Mouse (Mus musculus): ENCODE data around the gene Zfp11. TPM values are rescaled to one million over a fixed set of nuclear protein-coding genes. Genes with fewer than 3 reads are reported as not detected.
"Not testable (repeated sequence)": the region's sequence is repeated elsewhere in the genome, so short reads cannot be mapped to it uniquely, and the experiment has no call there.

Gene Zfp11
- polyA plus RNA-seq (2015; fragmentation: Nextera tagmentation; extraction: Ambion mirVana), result 7.5 and 8.7 TPM in 2 replicates

- Histone ChIP-seq H3K9ac (peak within 1 kb of the TSS; percentile 93), H3K4me2 (peak within 1 kb of the TSS; percentile 90), H3K36me3 (no peaks in the 10 kb centered on the region), H3K27ac (replicated peaks) (0 out of 2 replicates have a peak within 1 kb of the TSS, but pooled peaks have one; percentile 29), H3K27me3 (no peaks in the 10 kb centered on the region), H3K4me1 (replicated peaks) (peaks cover 13% of the 10 kb centered on the region), H3K4me3 (peak within 1 kb of the TSS; percentile 82), H3K9me3 (0 out of 2 replicates have a peak, but pooled peaks cover 2% of the 10 kb centered on the region)
- 1% methylated on average over 23 of the region's 23 CpGs for WGBS
- peak; percentile 83 for ATAC-seq (ENCODE audit: low read depth)
Measured at GRCm38 (mm10) chr5:129670036-129670458, at the start of gene Zfp11. Gene Zfp11, minus strand, starts transcription at chr5:129670099.

DNA sequence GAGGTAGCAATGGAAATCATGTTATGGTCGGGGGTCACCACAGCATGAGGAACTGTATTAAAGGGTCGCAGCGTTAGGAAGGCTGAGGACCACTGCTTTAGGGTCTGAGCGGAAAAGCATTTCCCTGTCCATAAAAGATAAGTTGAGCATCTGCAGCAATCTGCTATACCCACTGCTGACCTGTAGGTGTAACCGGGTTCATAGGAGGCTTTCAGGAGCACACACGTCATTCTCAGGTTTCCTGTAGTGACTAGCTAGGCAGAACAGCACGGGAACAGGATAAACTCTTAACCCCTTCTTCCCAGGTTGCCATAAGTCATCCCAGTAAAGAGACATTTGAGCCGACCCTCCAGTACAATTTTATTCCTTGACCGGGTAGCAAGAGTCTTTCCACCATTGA is 47.1 kb upstream of the Zfp11 start:
- ATAC-seq (ENCODE audit: low read depth), result no peak
- Histone ChIP-seq H3K9me3 (no peaks in the 10 kb centered on the region), H3K27me3 (no peaks in the 10 kb centered on the region), H3K9ac (no peak overlapping the region), H3K4me3 (no peak overlapping the region), H3K27ac (replicated peaks) (no peak overlapping the region), H3K36me3 (peaks cover 35% of the 10 kb centered on the region), H3K4me2 (no peak overlapping the region), H3K4me1 (replicated peaks) (peaks cover 9% of the 10 kb centered on the region)
- WGBS, result 87% methylated on average over 9 of the region's 9 CpGs

DNA sequence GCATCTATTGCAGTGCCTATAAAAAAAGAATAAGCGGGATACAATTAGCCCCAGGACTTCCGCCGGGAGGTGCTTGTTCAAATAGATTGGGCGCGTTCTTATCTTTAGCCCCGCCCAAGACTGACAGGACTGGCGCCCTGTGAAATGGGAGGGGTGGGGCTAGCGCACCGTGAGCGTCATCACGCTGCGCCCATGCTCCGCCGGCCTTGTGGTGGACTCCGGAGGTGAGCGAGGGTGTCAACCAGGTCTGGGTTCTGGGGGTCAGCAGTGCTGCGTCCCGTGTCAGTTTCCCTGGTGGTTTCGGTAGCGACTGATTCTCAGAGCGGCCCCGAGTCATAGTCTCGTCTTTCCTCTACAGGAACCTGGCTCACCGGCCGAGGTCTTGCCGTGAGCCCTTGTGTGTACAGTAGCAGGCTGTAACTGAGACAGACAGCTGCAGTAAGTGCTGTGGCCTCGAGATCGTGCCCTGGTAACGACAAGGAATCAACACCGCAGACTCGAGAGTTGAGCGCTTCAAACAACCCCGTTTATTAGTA is 45.5 kb upstream of the Zfp11 start, which contains the start of gene Mrps17:
TSS of gene Mrps17 (plus strand) at position 172 of the 536 bp plus-strand sequence.
- Histone ChIP-seq H3K27ac (replicated peaks) (peak within 1 kb of the TSS; percentile 62; the same call in 1 of the 2 replicates), H3K27me3 (no peaks in the 10 kb centered on the region), H3K36me3 (peaks cover 35% of the 10 kb centered on the region), H3K9ac (peak within 1 kb of the TSS; percentile 82), H3K4me2 (peak within 1 kb of the TSS; percentile 89), H3K9me3 (no peaks in the 10 kb centered on the region), H3K4me3 (peak within 1 kb of the TSS; percentile 70), H3K4me1 (replicated peaks) (peaks cover 9% of the 10 kb centered on the region)
- ATAC-seq (ENCODE audit: low read depth), result peak; percentile 97
- under 1% methylated on average over 33 of the region's 33 CpGs for WGBS

DNA sequence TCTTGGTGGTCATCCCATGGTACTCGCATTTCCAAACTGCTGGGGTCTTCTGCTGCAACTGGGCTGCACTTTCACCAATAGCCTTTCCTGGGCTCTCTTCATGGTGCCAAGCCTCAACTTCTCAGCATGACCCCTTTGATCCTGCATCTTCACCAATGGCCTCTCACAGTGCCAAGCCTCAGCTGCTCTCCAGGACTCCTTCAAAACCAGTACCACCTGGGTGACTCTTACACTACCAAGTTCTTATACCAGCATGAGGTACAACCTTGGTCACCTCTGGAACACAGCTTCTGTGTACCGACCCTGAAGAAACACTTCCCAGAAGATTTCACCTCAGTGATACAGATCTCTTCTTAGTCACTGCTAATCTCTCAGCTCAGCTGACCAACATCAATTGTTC is 38.5 kb upstream of the Zfp11 start, which contains the start of gene Sept14:
TSS of gene Sept14 (minus strand) at position 101 of the 400 bp plus-strand sequence.
- 67% methylated on average over 2 of the region's 2 CpGs for WGBS

DNA sequence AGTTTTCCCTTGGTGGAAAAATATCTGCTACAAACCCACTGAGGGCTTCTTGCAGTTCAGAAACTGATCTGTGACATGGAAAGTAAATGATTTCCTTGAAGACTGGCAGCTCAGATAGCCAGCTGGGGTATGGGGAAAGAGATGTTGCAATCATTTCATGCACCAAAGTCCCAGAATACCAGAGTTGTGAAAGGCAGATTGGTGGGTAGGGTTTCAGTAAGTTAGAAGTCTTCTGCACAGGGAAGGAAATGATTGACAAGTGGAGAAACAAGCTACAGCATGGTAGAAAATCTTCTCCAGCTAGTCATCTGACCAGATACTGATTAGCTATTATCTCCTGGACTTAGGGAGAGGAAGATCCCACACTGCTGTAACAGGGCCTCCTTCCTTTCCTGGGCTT is 33.5 kb upstream of the Zfp11 start:
- Histone ChIP-seq H3K9me3 (no peaks in the 10 kb centered on the region), H3K27ac (replicated peaks) (no peak overlapping the region), H3K9ac (no peak overlapping the region)

More for the DNA sequence above, 38.5 kb upstream of the Zfp11 start, which contains the start of gene Sept14:
- no peak for ATAC-seq (ENCODE audit: low read depth)
- no peak within 1 kb of the TSS for H3K4me3 ChIP-seq
- no peaks in the 10 kb centered on the region for H3K4me1 ChIP-seq (replicated peaks)
- no peaks in the 10 kb centered on the region for H3K9me3 ChIP-seq
- no peaks in the 10 kb centered on the region; the same call in 1 of the 2 replicates for H3K27me3 ChIP-seq
- no peak within 1 kb of the TSS for H3K4me2 ChIP-seq
- no peaks in the 10 kb centered on the region for H3K36me3 ChIP-seq
- H3K27ac ChIP-seq (replicated peaks), result no peak within 1 kb of the TSS
- H3K9ac ChIP-seq, result no peak within 1 kb of the TSS

GRCm38 (mm10) chr5:129701706-129702105 is 31.8 kb upstream of the Zfp11 start:
- peaks cover 6% of the 10 kb centered on the region for H3K27me3 ChIP-seq
- H3K9ac ChIP-seq, result no peak overlapping the region
- no peaks in the 10 kb centered on the region for H3K36me3 ChIP-seq
- no peak for ATAC-seq (ENCODE audit: low read depth)
- H3K4me1 ChIP-seq (replicated peaks), result no peaks in the 10 kb centered on the region
- WGBS, result 73% methylated on average over 1 of the region's 1 CpGs
- no peak overlapping the region for H3K27ac ChIP-seq (replicated peaks)
- no peak overlapping the region for H3K4me2 ChIP-seq
- no peak overlapping the region for H3K4me3 ChIP-seq
- H3K9me3 ChIP-seq, result no peaks in the 10 kb centered on the region

More for the DNA sequence above, 33.5 kb upstream of the Zfp11 start:
- H3K4me3 ChIP-seq, result no peak overlapping the region
- H3K27me3 ChIP-seq, result peaks cover 6% of the 10 kb centered on the region
- H3K4me1 ChIP-seq (replicated peaks), result no peaks in the 10 kb centered on the region
- H3K4me2 ChIP-seq, result no peak overlapping the region
- ATAC-seq (ENCODE audit: low read depth), result no peak
- H3K36me3 ChIP-seq, result no peaks in the 10 kb centered on the region

DNA sequence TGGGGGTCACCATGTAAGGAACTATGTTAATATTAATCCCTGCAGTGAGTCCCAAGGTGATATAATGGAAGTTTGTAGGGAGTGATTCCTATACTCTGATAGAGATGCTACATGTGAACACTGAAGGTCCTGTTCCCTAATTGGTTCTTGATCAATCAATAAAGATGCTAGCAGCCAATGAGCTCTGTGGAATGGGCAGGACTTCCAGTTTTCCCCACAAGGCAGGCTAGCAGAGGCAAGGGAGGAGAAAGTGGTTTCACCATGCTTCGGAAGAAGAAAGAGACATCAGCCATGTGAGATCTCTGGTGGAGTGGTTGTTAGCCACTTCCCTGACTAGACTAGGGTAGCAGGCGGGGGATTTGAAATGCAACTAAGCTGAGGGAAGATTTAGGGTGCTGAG is 30.6 kb upstream of the Zfp11 start:
- Histone ChIP-seq H3K9ac (no peak overlapping the region), H3K27me3 (peaks cover 6% of the 10 kb centered on the region), H3K27ac (replicated peaks) (no peak overlapping the region), H3K4me2 (no peak overlapping the region; the same call in 1 of the 2 replicates), H3K4me1 (replicated peaks) (no peaks in the 10 kb centered on the region), H3K4me3 (no peak overlapping the region), H3K9me3 (no peaks in the 10 kb centered on the region), H3K36me3 (no peaks in the 10 kb centered on the region)
- 47% methylated on average over 2 of the region's 2 CpGs for WGBS
- no peak for ATAC-seq (ENCODE audit: low read depth)

GRCm38 (mm10) chr5:129690528-129690927 is 20.6 kb upstream of the Zfp11 start:
- H3K27ac ChIP-seq (replicated peaks), result no peak overlapping the region
- H3K4me3 ChIP-seq, result no peak overlapping the region

GRCm38 (mm10) chr5:129687621-129688020 is 17.7 kb upstream of the Zfp11 start:
- Histone ChIP-seq H3K27me3 (no peaks in the 10 kb centered on the region), H3K4me3 (no peak overlapping the region), H3K4me2 (no peak overlapping the region), H3K36me3 (no peaks in the 10 kb centered on the region), H3K9ac (no peak overlapping the region), H3K9me3 (no peaks in the 10 kb centered on the region), H3K27ac (replicated peaks) (no peak overlapping the region), H3K4me1 (replicated peaks) (no peaks in the 10 kb centered on the region)
- WGBS, result 84% methylated on average over 7 of the region's 7 CpGs
- no peak for ATAC-seq (ENCODE audit: low read depth)

More at GRCm38 (mm10) chr5:129690528-129690927, 20.6 kb upstream of the Zfp11 start:
- Histone ChIP-seq H3K4me2 (no peak overlapping the region), H3K36me3 (no peaks in the 10 kb centered on the region), H3K4me1 (replicated peaks) (no peaks in the 10 kb centered on the region), H3K9ac (no peak overlapping the region), H3K9me3 (no peaks in the 10 kb centered on the region), H3K27me3 (no peaks in the 10 kb centered on the region)
- no peak for ATAC-seq (ENCODE audit: low read depth)
- WGBS, result 80% methylated on average over 3 of the region's 3 CpGs

DNA sequence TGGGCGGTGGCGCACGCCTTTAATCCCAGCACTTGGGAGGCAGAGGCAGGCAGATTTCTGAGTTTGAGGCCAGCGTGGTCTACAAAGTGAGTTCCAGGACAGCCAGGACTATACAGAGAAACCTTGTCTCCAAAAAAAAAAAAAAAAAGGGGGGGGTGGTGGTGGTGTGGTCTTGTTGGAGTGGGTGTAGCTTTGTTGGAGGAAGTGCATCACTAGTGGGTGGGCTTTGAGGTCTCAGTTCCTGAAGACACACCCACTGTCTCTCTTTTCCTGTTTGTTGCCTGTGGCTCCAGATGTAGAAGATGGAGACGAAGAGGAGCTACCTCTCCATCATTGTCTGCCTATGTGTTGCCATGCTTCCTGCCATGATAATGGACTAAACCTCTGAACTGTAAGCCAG is 15.2 kb upstream of the Zfp11 start:
- H3K4me2 ChIP-seq; H3K4me1 ChIP-seq (replicated peaks); H3K9me3 ChIP-seq; H3K4me3 ChIP-seq; ATAC-seq (ENCODE audit: low read depth); H3K36me3 ChIP-seq; H3K27ac ChIP-seq (replicated peaks); H3K27me3 ChIP-seq; H3K9ac ChIP-seq: not testable (repeated sequence)
- 95% methylated on average over 5 of the region's 5 CpGs for WGBS

DNA sequence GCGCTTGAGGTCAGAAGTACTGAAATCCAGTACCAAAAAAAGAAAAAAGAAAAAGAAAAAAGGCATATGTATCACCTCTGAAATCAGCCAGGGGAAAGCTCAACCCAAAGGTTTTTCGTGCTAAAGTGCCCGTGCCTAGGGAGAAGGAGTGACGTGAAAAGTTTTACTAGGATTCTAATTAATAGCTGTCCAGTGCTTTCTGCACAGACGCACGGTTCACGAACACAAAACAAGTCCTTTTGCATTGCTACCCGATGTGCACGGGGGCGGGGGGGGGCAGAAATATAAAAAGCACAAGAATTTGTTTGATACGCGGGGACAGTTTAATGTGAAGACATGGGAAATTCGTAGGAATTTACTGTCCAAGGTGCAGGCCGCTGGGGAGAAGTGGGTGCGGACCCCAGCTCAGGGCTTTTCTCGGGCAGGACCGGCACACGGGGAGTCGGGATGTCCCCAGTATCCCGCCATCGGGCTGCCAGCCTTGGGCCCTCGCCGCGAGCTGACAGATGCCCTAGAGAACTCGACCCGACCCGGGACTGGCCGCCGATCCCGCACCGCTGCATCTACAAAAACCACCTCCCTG is 355 bp downstream of the Zfp11 start:
- peak; percentile 76 for ATAC-seq (ENCODE audit: low read depth)
- Histone ChIP-seq H3K4me3 (peak overlapping the region; percentile 82), H3K27ac (replicated peaks) (0 out of 2 replicates have a peak overlapping the region, but pooled peaks have one; percentile 29)

GRCm38 (mm10) chr5:129667851-129668250 is 2.0 kb downstream of the Zfp11 start:
- no peaks in the 10 kb centered on the region for H3K9me3 ChIP-seq
- peaks cover 13% of the 10 kb centered on the region for H3K4me1 ChIP-seq (replicated peaks)
- H3K4me2 ChIP-seq, result no peak overlapping the region
- H3K9ac ChIP-seq, result no peak overlapping the region
- H3K36me3 ChIP-seq, result no peaks in the 10 kb centered on the region
- H3K27ac ChIP-seq (replicated peaks), result no peak overlapping the region
- no peak for ATAC-seq (ENCODE audit: low read depth)
- WGBS, result 95% methylated on average over 4 of the region's 4 CpGs
- H3K27me3 ChIP-seq, result no peaks in the 10 kb centered on the region
- H3K4me3 ChIP-seq, result no peak overlapping the region

More for the DNA sequence above, 355 bp downstream of the Zfp11 start:
- WGBS, result 1% methylated on average over 31 of the region's 31 CpGs
- Histone ChIP-seq H3K27me3 (no peaks in the 10 kb centered on the region), H3K4me1 (replicated peaks) (peaks cover 13% of the 10 kb centered on the region), H3K9me3 (no peaks in the 10 kb centered on the region), H3K4me2 (peak overlapping the region; percentile 90), H3K36me3 (no peaks in the 10 kb centered on the region), H3K9ac (peak overlapping the region; percentile 93)
